Mouse (Mus musculus) effector memory CD4-positive, alpha-beta T cell, adult 7 months (primary cell): ENCODE data around the gene BC080695. TPM values are rescaled to one million over a fixed set of nuclear protein-coding genes. Genes with fewer than 3 reads are reported as not detected.

Experiments used
- polyA plus RNA-seq: library from polyadenylated mRNA; unstranded; fragments of 100-300 nt; shearing (Covaris generic); gene quantifications from one replicate; pipeline ENCODE4 v1.2.1, GENCODE M21; 2017

BC080695 gene
- 0.27 TPM for polyA plus RNA-seq

DNA sequence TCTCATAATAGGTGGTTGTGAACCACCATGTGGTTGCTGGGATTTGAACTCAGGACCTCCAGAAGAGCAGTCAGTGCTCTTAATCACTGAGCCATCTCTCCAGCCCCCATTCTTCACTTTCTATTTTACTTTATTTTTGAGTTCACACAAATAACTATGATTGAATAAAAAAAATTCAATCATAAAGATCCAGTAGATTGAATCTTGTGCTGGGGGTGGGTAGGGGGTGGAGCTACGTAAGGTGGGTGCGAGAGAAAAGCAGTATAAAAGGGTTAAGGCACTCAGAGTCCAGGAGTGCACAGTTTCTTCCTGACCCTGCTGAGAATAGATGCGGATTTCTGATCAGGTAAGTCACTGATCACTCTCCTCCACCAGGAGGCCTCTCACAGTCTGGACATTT, at the start of gene BC080695, which contains the start of gene Gm13057:
Gene BC080695 (plus strand): TSS at position 301 of the 400 bp plus-strand sequence.
Gene Gm13057 (plus strand): TSS at position 310 of the 400 bp plus-strand sequence.

DNA sequence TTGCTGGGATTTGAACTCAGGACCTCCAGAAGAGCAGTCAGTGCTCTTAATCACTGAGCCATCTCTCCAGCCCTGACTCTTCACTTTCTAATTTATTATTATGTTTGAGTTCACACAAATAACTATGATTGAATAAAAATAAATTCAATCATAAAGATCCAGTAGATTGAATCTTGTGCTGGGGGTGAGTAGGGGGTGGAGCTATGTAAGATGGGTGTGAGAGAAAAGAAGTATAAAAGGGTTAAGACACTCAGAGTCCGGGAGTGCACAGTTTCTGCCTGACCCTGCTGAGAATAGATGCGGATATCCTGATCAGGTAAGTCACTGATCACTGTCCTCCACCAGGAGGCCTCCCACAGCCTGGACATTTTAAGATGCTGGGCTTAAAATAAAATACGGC, 40.5 kb upstream of the BC080695 start, which contains the start of gene Gm13043:
Gene Gm13043 (plus strand): TSS at position 301 of the 400 bp plus-strand sequence.

DNA sequence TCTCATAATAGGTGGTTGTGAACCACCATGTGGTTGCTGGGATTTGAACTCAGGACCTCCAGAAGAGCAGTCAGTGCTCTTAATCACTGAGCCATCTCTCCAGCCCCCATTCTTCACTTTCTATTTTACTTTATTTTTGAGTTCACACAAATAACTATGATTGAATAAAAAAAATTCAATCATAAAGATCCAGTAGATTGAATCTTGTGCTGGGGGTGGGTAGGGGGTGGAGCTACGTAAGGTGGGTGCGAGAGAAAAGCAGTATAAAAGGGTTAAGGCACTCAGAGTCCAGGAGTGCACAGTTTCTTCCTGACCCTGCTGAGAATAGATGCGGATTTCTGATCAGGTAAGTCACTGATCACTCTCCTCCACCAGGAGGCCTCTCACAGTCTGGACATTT, 15.8 kb upstream of the BC080695 start, which contains the start of gene Gm13040:
Gene Gm13040 (plus strand): TSS at position 301 of the 400 bp plus-strand sequence.

DNA sequence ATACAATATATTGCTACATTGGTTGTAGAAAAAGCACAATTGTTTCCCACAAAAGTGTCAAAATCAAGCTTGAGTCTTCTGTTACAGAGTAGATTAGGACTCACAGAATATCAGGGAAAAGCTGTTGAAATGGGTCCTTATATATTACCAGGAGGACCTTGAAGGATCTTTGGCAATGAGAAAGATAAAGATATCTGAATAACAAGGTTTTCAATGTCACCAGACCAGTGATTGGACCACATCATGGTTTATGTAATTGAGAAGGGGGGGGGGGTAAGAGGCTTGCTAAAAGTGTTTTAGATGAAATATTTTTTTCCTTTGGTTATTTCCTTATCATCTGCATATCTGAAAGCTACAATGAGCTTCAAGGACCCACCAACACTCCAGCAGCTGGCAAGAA, 63.2 kb downstream of the BC080695 start, which contains the start of gene Gm13083:
Gene Gm13083 (plus strand): TSS at position 301 of the 400 bp plus-strand sequence.

Other genes with a start within 250 kb of the BC080695 start
- not detected for gene Lrrc38, start 201.9 kb upstream of the BC080695 start, polyA plus RNA-seq
- gene Pramel1, start 157.3 kb upstream of the BC080695 start, polyA plus RNA-seq: not detected
- 46.5 TPM for gene Pramef8, start 139.3 kb upstream of the BC080695 start, polyA plus RNA-seq
- not detected for gene Oog4, start 101.4 kb upstream of the BC080695 start, polyA plus RNA-seq
- not detected for gene Gm13043, start 40.4 kb upstream of the BC080695 start, polyA plus RNA-seq
- gene Gm13040, start 15.7 kb upstream of the BC080695 start, polyA plus RNA-seq: not detected
- gene Gm13057, start within 50 bp of the BC080695 start, polyA plus RNA-seq: not detected
- not detected for gene Gm13083, start 63.3 kb downstream of the BC080695 start, polyA plus RNA-seq
- not detected for gene Gm13088, start 105.5 kb downstream of the BC080695 start, polyA plus RNA-seq
- 0.28 TPM for gene Gm13089, start 151.0 kb downstream of the BC080695 start, polyA plus RNA-seq
- 0.41 TPM for gene Gm13078, start 167.8 kb downstream of the BC080695 start, polyA plus RNA-seq
- gene Gm13023, start 237.7 kb downstream of the BC080695 start, polyA plus RNA-seq: not detected